Mouse (Mus musculus): Measurements from ENCODE around the gene Crb2. TPM values are rescaled to one million over a fixed set of nuclear protein-coding genes. Genes with fewer than 3 reads are reported as not detected.
A peak's percentile ranks its signal among the peaks of the same experiment; 100 is the strongest.

Gene Crb2
- total RNA-seq, 2 experiments from 2014 or later, result not detected

DNA sequence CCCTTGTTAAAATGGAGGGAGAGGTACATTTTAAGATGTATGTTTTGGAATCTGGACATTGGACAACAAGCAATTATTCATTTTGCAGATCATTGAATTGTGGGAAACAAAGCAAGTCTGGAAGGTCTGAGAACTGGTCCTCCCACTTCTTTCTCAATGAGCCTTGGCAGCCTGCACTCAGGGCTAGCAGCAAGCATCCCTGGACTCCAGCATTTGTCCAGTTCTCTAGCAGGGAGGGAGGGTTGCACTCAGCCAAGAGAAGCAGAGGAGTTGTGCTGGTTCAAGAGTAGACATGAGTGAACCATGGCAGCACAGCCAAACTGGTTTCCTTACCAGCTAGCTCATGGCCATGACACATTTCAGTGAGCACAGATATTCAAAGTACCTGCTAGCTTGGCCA is 63.9 kb downstream of the Crb2 start:
- ATAC-seq (replicated peaks; ENCODE audit: low FRiP score, low TSS enrichment, poor library complexity, severe bottlenecking), result no peak

DNA sequence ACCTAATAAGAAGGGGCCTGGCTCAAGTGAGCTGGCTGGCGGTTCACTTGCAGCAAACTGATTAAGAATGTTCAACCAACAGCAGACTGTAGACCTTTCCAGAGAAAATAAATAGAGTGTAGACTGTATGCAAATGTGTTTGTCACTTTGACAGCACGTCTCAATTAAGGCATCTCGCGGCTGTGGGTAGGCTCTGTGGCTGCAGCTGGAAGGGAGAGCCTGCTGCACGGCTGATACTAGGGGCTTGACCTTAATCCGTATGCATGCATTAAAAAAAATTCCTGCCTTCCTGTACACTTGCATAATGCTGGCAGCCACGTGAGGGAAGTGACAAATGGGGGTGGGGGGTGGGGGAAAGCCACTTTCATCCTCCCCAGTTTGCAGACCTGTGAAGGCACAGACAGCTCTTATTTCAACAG is 66.1 kb downstream of the Crb2 start:
- peak; percentile 34; the same call in 1 of the 2 replicates for ATAC-seq (replicated peaks; ENCODE audit: low FRiP score, low TSS enrichment, poor library complexity, severe bottlenecking)

DNA sequence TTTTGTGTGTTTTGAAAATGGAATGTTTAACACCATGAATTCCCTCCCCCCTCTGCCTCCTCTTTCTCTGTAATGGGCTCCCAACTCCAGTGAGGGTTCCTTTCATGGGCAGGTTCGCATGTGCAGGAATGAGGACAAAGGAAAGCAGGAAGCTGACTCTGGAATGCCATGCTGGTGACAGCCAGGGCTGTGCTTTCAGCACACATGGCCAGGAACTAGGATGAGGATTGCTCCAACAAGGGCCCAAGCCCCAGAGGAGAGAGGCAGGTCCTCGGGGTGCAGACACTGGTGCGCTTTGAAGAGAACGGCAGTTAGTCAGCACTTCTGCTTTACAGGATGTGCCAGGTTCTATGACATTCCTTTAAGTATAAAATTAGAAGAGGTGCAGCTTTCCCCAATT is 66.7 kb downstream of the Crb2 start:
- ATAC-seq (replicated peaks; ENCODE audit: low FRiP score, low TSS enrichment, poor library complexity, severe bottlenecking), result 0 out of 2 replicates have a peak, but pooled peaks have one; percentile 41

Other genes with a start within 250 kb of the Crb2 start
- 61.7 and 64.4 TPM in 2 replicates for gene Strbp, start 72.4 kb upstream of the Crb2 start, total RNA-seq (2014; fragmentation: Nextera tagmentation)
- 82.5 and 97.5 TPM in 2 replicates for gene Strbp, start 72.4 kb upstream of the Crb2 start, total RNA-seq (2017)